Mouse (Mus musculus): ENCODE results near the gene Mta2. TPM values are rescaled to one million over a fixed set of nuclear protein-coding genes. Genes with fewer than 3 reads are reported as not detected.

The Mta2 gene
- polyA plus RNA-seq, 1 experiment = 78.6 TPM

- no peak for TF ChIP-seq CTCF (IDR thresholded peaks at IDR 0.05; ENCODE audit: low read depth, low read length)
- no peak for TF ChIP-seq POLR2A (IDR thresholded peaks at IDR 0.05; ENCODE audit: borderline replicate concordance, low read depth, low read length)
- H3K4me3 ChIP-seq (ENCODE audit: insufficient read depth, low read length) = peak overlapping the region; percentile 97
- peak overlapping the region; percentile 88 for H3K27ac ChIP-seq (ENCODE audit: insufficient read depth, low read depth, low read length)
- peaks cover 51% of the 10 kb centered on the region for H3K4me1 ChIP-seq (ENCODE audit: control insufficient read depth, insufficient read depth, low read length)
Measured at GRCm38 (mm10) chr19:8989567-8990431, 48.1 kb downstream of the Mta2 start.

- TF ChIP-seq POLR2A (IDR thresholded peaks at IDR 0.05; ENCODE audit: borderline replicate concordance, low read depth, low read length) (no peak), CTCF (IDR thresholded peaks at IDR 0.05; ENCODE audit: low read depth, low read length) (no peak)
- Histone ChIP-seq H3K4me1 (ENCODE audit: control insufficient read depth, insufficient read depth, low read length) (peaks cover 51% of the 10 kb centered on the region), H3K4me3 (ENCODE audit: insufficient read depth, low read length) (peak overlapping the region; percentile 97), H3K27ac (ENCODE audit: insufficient read depth, low read depth, low read length) (peak overlapping the region; percentile 88)
Measured at GRCm38 (mm10) chr19:8990432-8991102, 48.9 kb downstream of the Mta2 start.

- Histone ChIP-seq H3K4me1 (ENCODE audit: control insufficient read depth, insufficient read depth, low read length) (peaks cover 53% of the 10 kb centered on the region), H3K4me3 (ENCODE audit: insufficient read depth, low read length) (peak overlapping the region; percentile 97), H3K27ac (ENCODE audit: insufficient read depth, low read depth, low read length) (peak overlapping the region; percentile 88)
Measured at GRCm38 (mm10) chr19:8991245-8991870, 49.7 kb downstream of the Mta2 start.

GRCm38 (mm10) chr19:8991871-8992735, 50.4 kb downstream of the Mta2 start:
- Histone ChIP-seq H3K27ac (ENCODE audit: insufficient read depth, low read depth, low read length) (peak overlapping the region; percentile 88), H3K4me1 (ENCODE audit: control insufficient read depth, insufficient read depth, low read length) (peaks cover 60% of the 10 kb centered on the region), H3K4me3 (ENCODE audit: insufficient read depth, low read length) (peak overlapping the region; percentile 97)
- TF ChIP-seq CTCF (IDR thresholded peaks at IDR 0.05; ENCODE audit: low read depth, low read length) = no peak
- no peak for TF ChIP-seq POLR2A (IDR thresholded peaks at IDR 0.05; ENCODE audit: borderline replicate concordance, low read depth, low read length)

More at GRCm38 (mm10) chr19:8991245-8991870, 49.7 kb downstream of the Mta2 start:
- no peak for TF ChIP-seq POLR2A (IDR thresholded peaks at IDR 0.05; ENCODE audit: borderline replicate concordance, low read depth, low read length)
- TF ChIP-seq CTCF (IDR thresholded peaks at IDR 0.05; ENCODE audit: low read depth, low read length) = no peak

GRCm38 (mm10) chr19:8992769-8993624, 51.3 kb downstream of the Mta2 start:
- peak overlapping the region; percentile 88 for H3K27ac ChIP-seq (ENCODE audit: insufficient read depth, low read depth, low read length)
- H3K4me3 ChIP-seq (ENCODE audit: insufficient read depth, low read length) = peak overlapping the region; percentile 97

GRCm38 (mm10) chr19:8993625-8993912, 51.9 kb downstream of the Mta2 start:
- no peak for TF ChIP-seq CTCF (IDR thresholded peaks at IDR 0.05; ENCODE audit: low read depth, low read length)
- TF ChIP-seq POLR2A (IDR thresholded peaks at IDR 0.05; ENCODE audit: borderline replicate concordance, low read depth, low read length) = no peak
- H3K4me3 ChIP-seq (ENCODE audit: insufficient read depth, low read length) = peak overlapping the region; percentile 18
- H3K4me1 ChIP-seq (ENCODE audit: control insufficient read depth, insufficient read depth, low read length) = peaks cover 61% of the 10 kb centered on the region
- H3K27ac ChIP-seq (ENCODE audit: insufficient read depth, low read depth, low read length) = peak overlapping the region; percentile 69

More at GRCm38 (mm10) chr19:8992769-8993624, 51.3 kb downstream of the Mta2 start:
- TF ChIP-seq POLR2A (IDR thresholded peaks at IDR 0.05; ENCODE audit: borderline replicate concordance, low read depth, low read length) (no peak), CTCF (IDR thresholded peaks at IDR 0.05; ENCODE audit: low read depth, low read length) (peak; percentile 29; the same call in 1 of the 2 replicates)
- H3K4me1 ChIP-seq (ENCODE audit: control insufficient read depth, insufficient read depth, low read length) = peaks cover 60% of the 10 kb centered on the region

GRCm38 (mm10) chr19:8994813-8995607, 53.3 kb downstream of the Mta2 start:
- peaks cover 70% of the 10 kb centered on the region for H3K4me1 ChIP-seq (ENCODE audit: control insufficient read depth, insufficient read depth, low read length)
- TF ChIP-seq POLR2A (IDR thresholded peaks at IDR 0.05; ENCODE audit: borderline replicate concordance, low read depth, low read length) (no peak), CTCF (IDR thresholded peaks at IDR 0.05; ENCODE audit: low read depth, low read length) (no peak)
- no peak overlapping the region for H3K27ac ChIP-seq (ENCODE audit: insufficient read depth, low read depth, low read length)
- no peak overlapping the region for H3K4me3 ChIP-seq (ENCODE audit: insufficient read depth, low read length)

GRCm38 (mm10) chr19:8996601-8997000, 54.9 kb downstream of the Mta2 start:
- no peak for TF ChIP-seq CTCF (IDR thresholded peaks at IDR 0.05; ENCODE audit: low read depth, low read length)
- no peak for TF ChIP-seq POLR2A (IDR thresholded peaks at IDR 0.05; ENCODE audit: borderline replicate concordance, low read depth, low read length)
- Histone ChIP-seq H3K27ac (ENCODE audit: insufficient read depth, low read depth, low read length) (peak overlapping the region; percentile 72), H3K4me3 (ENCODE audit: insufficient read depth, low read length) (no peak overlapping the region), H3K4me1 (ENCODE audit: control insufficient read depth, insufficient read depth, low read length) (peaks cover 81% of the 10 kb centered on the region)
